Comparison of ENCODE assay signal across 17 mouse cellular contexts in genomic region chr9:115134736-115135135, GRCm38 (mm10).
DNase-seq lines count a peak whose midpoint lies in the region; ATAC-seq lines count a peak whose summit lies in the region.
"Had no signal": no experiment of that assay in that cellular context is flagged by ENCODE, and none has a peak within 500 bp of the region (broad histone marks: within the 10 kb centered on the region; RNA-seq: fewer than 3 reads in every experiment).

No protein-coding gene starts in this region.

- H3K36me3 ChIP-seq in kidney, embryonic 15.5 days = no peaks in the 10 kb centered on the region
- H3K36me3 ChIP-seq: embryonic facial prominence, embryonic 12.5 days; heart, embryonic 12.5 days; midbrain, embryonic 12.5 days had no signal

- no peaks in the 10 kb centered on the region for H3K9me3 ChIP-seq in kidney, embryonic 15.5 days (replicated peaks)
- H3K9me3 ChIP-seq: embryonic facial prominence, embryonic 12.5 days; heart, embryonic 12.5 days; midbrain, embryonic 12.5 days had no signal

- H3K4me1 ChIP-seq in kidney, embryonic 15.5 days = peaks cover 36% of the 10 kb centered on the region
- H3K4me1 ChIP-seq: heart, embryonic 12.5 days had no signal

- peak; percentile 2 for DNase-seq in CD4-positive, CD25-positive, alpha-beta regulatory T cell, adult 2 months (ENCODE audit: low read depth, low spot score)
- DNase-seq in kidney, adult 11 months = no peak
- peak; percentile 18 to 21 for DNase-seq in spleen, adult 18-20 months
- DNase-seq in spleen, postnatal 14 days (ENCODE audit: low spot score in 2 of 2) = no peak
- no peak for DNase-seq in gastrocnemius, postnatal 36 days
- DNase-seq: heart, postnatal 4 days; kidney, adult 18-20 months; lung, adult 18-20 months; lung, postnatal 36 days; right cerebral cortex, adult 18-20 months; thymus, adult 18-20 months had no signal

- H3K27ac ChIP-seq in kidney, embryonic 15.5 days = no peak overlapping the region
- H3K27ac ChIP-seq: embryonic facial prominence, embryonic 12.5 days; midbrain, embryonic 12.5 days had no signal

- no peak overlapping the region for H3K4me3 ChIP-seq in kidney, embryonic 15.5 days (replicated peaks)
- H3K4me3 ChIP-seq: embryonic facial prominence, embryonic 12.5 days; heart, embryonic 12.5 days; midbrain, embryonic 12.5 days had no signal

- H3K4me2 ChIP-seq in kidney, embryonic 15.5 days = no peak overlapping the region
- H3K4me2 ChIP-seq: embryonic facial prominence, embryonic 12.5 days; heart, embryonic 12.5 days; midbrain, embryonic 12.5 days had no signal

- WGBS in kidney, embryonic 15.5 days = 29% methylated on average over 4 of the region's 4 CpGs

- H3K27me3 ChIP-seq in kidney, embryonic 15.5 days = no peaks in the 10 kb centered on the region
- H3K27me3 ChIP-seq: embryonic facial prominence, embryonic 12.5 days; heart, embryonic 12.5 days; midbrain, embryonic 12.5 days had no signal

- H3K9ac ChIP-seq in kidney, embryonic 15.5 days = no peak overlapping the region
- H3K9ac ChIP-seq: embryonic facial prominence, embryonic 12.5 days; heart, embryonic 12.5 days; midbrain, embryonic 12.5 days had no signal

- intact Hi-C loops in gastrocnemius, postnatal 36 days (cut with DNase I) = no loop called here

- ATAC-seq in CD4-positive, CD25-positive, alpha-beta regulatory T cell, adult 4 months = no peak
- peak; percentile 61 for ATAC-seq in kidney, embryonic 15.5 days (replicated peaks; ENCODE audit: low FRiP score)
- no peak for ATAC-seq in erythroid progenitor cell, adult 5-6 weeks (replicated peaks; ENCODE audit: low FRiP score, poor library complexity, severe bottlenecking)

Comparison
In these comparisons a context has a peak if more than half of its experiments do, and no peak if none do; other contexts are left out.
1. DNase-seq: peak in CD4-positive, CD25-positive, alpha-beta regulatory T cell, adult 2 months (single experiment) and spleen, adult 18-20 months (2 of 2); none in kidney, adult 11 months (single experiment), spleen, postnatal 14 days (0 of 2) and gastrocnemius, postnatal 36 days (0 of 2).